Mouse (Mus musculus) heart, adult 11 months (tissue): ENCODE data around the gene Cd59b.
"Not testable (repeated sequence)": the region's sequence is repeated elsewhere in the genome, so short reads cannot be mapped to it uniquely, and the experiment has no call there.

Source experiments
- DNase-seq: peaks from one replicate; pipeline ENCODE4 v3.0.0; 2022

The Cd59b gene

GRCm38 (mm10) chr2:104065526-104065925 is 4.1 kb upstream of the Cd59b start, which contains the start of gene Gm10912:
TSS of gene Gm10912 (plus strand) at chr2:104065826.
- DNase-seq: peak; percentile 57

GRCm38 (mm10) chr2:104068450-104068849 is 1.2 kb upstream of the Cd59b start, which contains the start of gene Gm10799:
TSS of gene Gm10799 (minus strand) at chr2:104068550.
- not testable (repeated sequence) for DNase-seq

GRCm38 (mm10) chr2:104078285-104078684 is 8.6 kb downstream of the Cd59b start:
- peak; percentile 39 for DNase-seq

- DNase-seq: not testable (repeated sequence)
Observed at GRCm38 (mm10) chr2:104081436-104082050, 11.9 kb downstream of the Cd59b start.

- peak; percentile 62 for DNase-seq
Observed at GRCm38 (mm10) chr2:104082474-104082873, 12.8 kb downstream of the Cd59b start.

GRCm38 (mm10) chr2:104084027-104084426 is 14.4 kb downstream of the Cd59b start:
- DNase-seq: peak; percentile 58

- DNase-seq: peak; percentile 19
Observed at GRCm38 (mm10) chr2:104087562-104087961, 17.9 kb downstream of the Cd59b start.

- peak; percentile 75 for DNase-seq
Observed at GRCm38 (mm10) chr2:104093305-104093704, 23.7 kb downstream of the Cd59b start.

GRCm38 (mm10) chr2:104095741-104096213 is 26.1 kb downstream of the Cd59b start, which contains the start of gene Cd59a:
TSS of gene Cd59a (plus strand) at chr2:104095801.
- peak; percentile 99 for DNase-seq

GRCm38 (mm10) chr2:104096256-104096655 is 26.6 kb downstream of the Cd59b start:
- DNase-seq: no peak

- DNase-seq: peak; percentile 82
Observed at GRCm38 (mm10) chr2:104096796-104097195, 27.1 kb downstream of the Cd59b start.

- DNase-seq: peak; percentile 80
Observed at GRCm38 (mm10) chr2:104097396-104097795, 27.7 kb downstream of the Cd59b start.

- peak; percentile 84 for DNase-seq
Observed at GRCm38 (mm10) chr2:104098529-104099230, 29.0 kb downstream of the Cd59b start.

GRCm38 (mm10) chr2:104099231-104099585 is 29.6 kb downstream of the Cd59b start:
- DNase-seq: peak; percentile 74

GRCm38 (mm10) chr2:104099946-104100345 is 30.3 kb downstream of the Cd59b start:
- DNase-seq: no peak

- no peak for DNase-seq
Observed at GRCm38 (mm10) chr2:104104800-104105199, 35.2 kb downstream of the Cd59b start.

GRCm38 (mm10) chr2:104109021-104109420 is 39.4 kb downstream of the Cd59b start:
- not testable (repeated sequence) for DNase-seq

- DNase-seq: no peak
Observed at GRCm38 (mm10) chr2:104109528-104109927, 39.9 kb downstream of the Cd59b start.

GRCm38 (mm10) chr2:104110031-104110430 is 40.4 kb downstream of the Cd59b start:
- no peak for DNase-seq

- DNase-seq: not testable (repeated sequence)
Observed at GRCm38 (mm10) chr2:104111170-104111797, 41.6 kb downstream of the Cd59b start.

GRCm38 (mm10) chr2:104113563-104113962 is 43.9 kb downstream of the Cd59b start:
- peak; percentile 74 for DNase-seq

- DNase-seq: peak; percentile 53
Observed at GRCm38 (mm10) chr2:104114898-104115297, 45.2 kb downstream of the Cd59b start.

- not testable (repeated sequence) for DNase-seq
Observed at GRCm38 (mm10) chr2:104117173-104117572, 47.5 kb downstream of the Cd59b start.

- no peak for DNase-seq
Observed at GRCm38 (mm10) chr2:104119097-104119496, 49.4 kb downstream of the Cd59b start.
